Mouse (Mus musculus) liver, postnatal 0 days (tissue): Measurements from ENCODE around the gene Igfn1. TPM values are rescaled to one million over a fixed set of nuclear protein-coding genes. Genes with fewer than 3 reads are reported as not detected.

ENCODE experiments used
- ATAC-seq: fragments of 200-750 bp; cut with Nextera tagmentation; 2 replicates; pipeline ENCODE4 v1.8.0; 2017; ENCODE audit warnings: mild to moderate bottlenecking, moderate library complexity
- DNase-seq: peaks from one replicate; pipeline ENCODE4 v3.0.0-alpha.2; 2016
- H3K27ac ChIP-seq: fragments of 300-500 bp; sonication (generic); 2 replicates; pipeline ENCODE4 v1.5.1; 2014; ENCODE audit warnings: antibody characterized with exemption, moderate library complexity, mild to moderate bottlenecking, low read depth
- H3K27me3 ChIP-seq: fragments of 300-500 bp; sonication (generic); 2 replicates; pipeline ENCODE4 v1.6.1; 2014; ENCODE audit warnings: low read length, control low read depth, mixed read lengths; ENCODE audit not compliant: insufficient read depth
- H3K36me3 ChIP-seq: fragments of 300-500 bp; sonication (generic); replicated peaks from 2 replicates; pipeline ENCODE4 v1.6.1; 2014; ENCODE audit warnings: mild to moderate bottlenecking, control low read depth, low read length, moderate library complexity, mixed read lengths; ENCODE audit not compliant: insufficient read depth
- H3K4me1 ChIP-seq: fragments of 300-500 bp; sonication (generic); 2 replicates; pipeline ENCODE4 v1.6.1; 2014; ENCODE audit warnings: antibody characterized with exemption, mild to moderate bottlenecking, control low read depth; ENCODE audit not compliant: insufficient read depth
- H3K4me2 ChIP-seq: fragments of 300-500 bp; sonication (generic); 2 replicates; pipeline ENCODE4 v1.6.1; 2014; ENCODE audit warnings: low read depth, mild to moderate bottlenecking, low read length, moderate library complexity, mixed read lengths
- H3K4me3 ChIP-seq: fragments of 300-500 bp; sonication (generic); 2 replicates; pipeline ENCODE4 v1.5.1; 2014; ENCODE audit warnings: low read depth, low read length
- H3K9ac ChIP-seq: fragments of 300-500 bp; sonication (generic); replicated peaks from 2 replicates; pipeline ENCODE4 v1.6.1; 2014; ENCODE audit warnings: mild to moderate bottlenecking, moderate library complexity
- H3K9me3 ChIP-seq: fragments of 300-500 bp; sonication (generic); 2 replicates; pipeline ENCODE4 v1.6.1; 2016; ENCODE audit warnings: mild to moderate bottlenecking, control low read depth, low read length, mixed read lengths
- CTCF ChIP-seq: sonication (generic); IDR thresholded peaks from 2 replicates; pipeline ENCODE4 v1.5.1; 2016; ENCODE audit warnings: antibody characterized with exemption, low read depth
- EP300 ChIP-seq: IDR thresholded peaks from 2 replicates; pipeline ENCODE4 v1.6.1; 2016; ENCODE audit warnings: antibody characterized with exemption, low read depth, mild to moderate bottlenecking
- WGBS: fragments of 180-500 bp; shearing (Covaris S2); extraction: QIAGEN DNeasy Blood & Tissue Kit; methylation state at CpG from one replicate; pipeline ENCODE4 v1.1.7; 2014; ENCODE audit not compliant: insufficient replicate concordance; 5-methylcytosine and 5-hydroxymethylcytosine counted together
- polyA plus RNA-seq: library from polyadenylated mRNA; unstranded; fragments of >200 nt; fragmentation: Nextera tagmentation; extraction: Ambion mirVana; gene quantifications from 2 replicates; pipeline ENCODE4 v1.2.1, GENCODE M21; 2015

Gene Igfn1
- polyA plus RNA-seq, 1 experiment from 2014 or later, result not detected

DNA sequence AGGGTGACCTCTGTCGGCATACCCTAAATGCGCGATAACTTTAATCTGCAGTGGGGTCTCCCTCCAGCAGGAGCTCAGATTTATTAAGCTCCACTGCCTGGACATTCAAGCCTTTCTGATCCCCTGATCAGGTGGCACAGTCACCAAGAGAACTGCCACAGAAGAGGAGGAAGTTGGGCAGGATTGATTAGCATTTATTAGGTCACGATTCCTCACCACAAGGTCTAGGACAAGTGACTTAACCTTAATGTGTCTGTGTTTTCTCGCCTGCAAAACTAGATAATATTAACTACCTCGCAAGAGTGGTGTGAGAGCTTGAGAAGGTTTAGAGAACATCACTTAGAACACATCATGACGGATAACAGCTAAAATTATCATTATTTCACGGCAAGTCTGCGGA, 41.8 kb upstream of the Igfn1 start:
- H3K27ac ChIP-seq, result no peak overlapping the region
- 54% methylated on average over 9 of the region's 9 CpGs for WGBS
- no peak overlapping the region for H3K4me3 ChIP-seq
- ATAC-seq (no peak), DNase-seq (no peak)
- no peaks in the 10 kb centered on the region for H3K4me1 ChIP-seq
- H3K27me3 ChIP-seq, result peaks cover 41% of the 10 kb centered on the region
- TF ChIP-seq CTCF (no peak), EP300 (no peak)
- no peaks in the 10 kb centered on the region for H3K36me3 ChIP-seq
- H3K9ac ChIP-seq, result no peak overlapping the region
- H3K9me3 ChIP-seq, result no peaks in the 10 kb centered on the region
- H3K4me2 ChIP-seq, result no peak overlapping the region

DNA sequence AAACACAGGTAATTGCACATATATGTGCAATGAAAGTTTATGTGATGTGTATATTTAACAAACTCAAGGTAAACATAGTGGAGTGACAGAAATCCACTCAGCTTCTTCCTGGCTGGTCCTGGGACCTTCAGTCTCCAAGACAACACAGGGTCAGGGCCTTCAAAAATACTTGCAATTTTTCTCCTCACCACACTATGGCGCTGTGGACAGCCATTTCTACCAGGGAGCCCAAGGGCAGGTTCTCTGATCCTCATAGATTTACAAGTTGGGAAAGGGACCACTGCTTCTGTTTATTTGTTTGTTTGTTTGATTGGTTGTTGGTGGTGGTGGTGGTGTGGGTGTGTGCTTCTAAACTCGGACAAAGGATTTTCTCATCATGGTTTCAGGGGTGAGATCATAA, 41.3 kb upstream of the Igfn1 start:
- Histone ChIP-seq H3K4me2 (no peak overlapping the region), H3K9ac (no peak overlapping the region), H3K4me1 (no peaks in the 10 kb centered on the region), H3K9me3 (no peaks in the 10 kb centered on the region), H3K36me3 (no peaks in the 10 kb centered on the region), H3K27me3 (peaks cover 36% of the 10 kb centered on the region), H3K4me3 (no peak overlapping the region), H3K27ac (no peak overlapping the region)
- no peak for ATAC-seq
- no peak for TF ChIP-seq EP300
- peak; percentile 74 for TF ChIP-seq CTCF
- 2% methylated on average over 2 of the region's 2 CpGs for WGBS
- DNase-seq, result peak; percentile 31

DNA sequence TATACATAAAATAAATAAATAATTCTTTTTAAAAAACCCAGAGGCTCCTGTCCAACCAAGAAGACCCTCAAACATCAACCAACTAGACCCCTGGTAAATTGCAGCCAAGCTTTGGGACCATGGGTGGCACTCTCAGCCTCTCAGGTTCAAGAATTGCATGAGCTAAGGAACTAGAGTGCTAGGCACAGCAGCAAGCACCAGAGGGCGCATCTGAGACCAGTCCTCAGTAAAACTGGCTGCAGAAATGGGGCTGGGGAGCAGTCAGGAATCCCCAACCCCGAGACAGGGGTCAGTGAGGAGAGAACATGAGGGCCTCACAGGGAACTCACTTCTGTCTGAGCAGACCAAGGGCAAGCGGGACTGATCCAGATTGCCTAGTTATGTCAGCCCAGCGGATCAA, 39.6 kb upstream of the Igfn1 start:
- DNase-seq (peak; percentile 66), ATAC-seq (no peak)
- H3K27ac ChIP-seq, result no peak overlapping the region
- H3K9me3 ChIP-seq, result no peaks in the 10 kb centered on the region
- H3K4me1 ChIP-seq, result no peaks in the 10 kb centered on the region
- H3K4me2 ChIP-seq, result no peak overlapping the region
- 13% methylated on average over 4 of the region's 4 CpGs for WGBS
- H3K27me3 ChIP-seq, result peaks cover 32% of the 10 kb centered on the region
- H3K4me3 ChIP-seq, result no peak overlapping the region
- TF ChIP-seq CTCF, result peak; percentile 85
- TF ChIP-seq EP300, result no peak
- no peak overlapping the region for H3K9ac ChIP-seq
- H3K36me3 ChIP-seq, result no peaks in the 10 kb centered on the region

DNA sequence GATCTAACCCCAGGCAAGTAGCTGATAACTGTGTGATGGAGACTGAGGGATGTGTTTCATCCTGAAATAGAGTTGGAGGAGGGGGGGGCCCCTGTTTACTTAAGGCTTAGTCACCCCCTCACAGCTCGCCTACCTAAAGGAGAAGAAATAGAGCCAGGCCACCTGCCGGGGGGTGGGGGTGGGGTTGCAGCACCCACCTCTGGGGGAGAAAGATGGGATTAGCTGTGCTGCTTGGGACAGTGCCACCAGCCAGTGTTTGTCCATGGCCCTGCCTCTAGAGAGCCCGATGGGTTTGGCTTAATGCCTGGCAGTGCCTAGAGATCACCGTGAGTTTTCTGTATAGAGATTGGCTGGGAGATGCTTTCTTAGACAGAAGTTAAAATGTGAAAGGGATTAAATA, 34.7 kb upstream of the Igfn1 start:
- Histone ChIP-seq H3K4me1 (no peaks in the 10 kb centered on the region), H3K27ac (no peak overlapping the region), H3K9ac (no peak overlapping the region), H3K36me3 (no peaks in the 10 kb centered on the region), H3K9me3 (no peaks in the 10 kb centered on the region), H3K4me2 (no peak overlapping the region), H3K4me3 (no peak overlapping the region), H3K27me3 (peaks cover 12% of the 10 kb centered on the region)
- WGBS, result 44% methylated on average over 4 of the region's 4 CpGs
- DNase-seq, result no peak
- ATAC-seq, result no peak
- TF ChIP-seq CTCF (no peak), EP300 (no peak)

DNA sequence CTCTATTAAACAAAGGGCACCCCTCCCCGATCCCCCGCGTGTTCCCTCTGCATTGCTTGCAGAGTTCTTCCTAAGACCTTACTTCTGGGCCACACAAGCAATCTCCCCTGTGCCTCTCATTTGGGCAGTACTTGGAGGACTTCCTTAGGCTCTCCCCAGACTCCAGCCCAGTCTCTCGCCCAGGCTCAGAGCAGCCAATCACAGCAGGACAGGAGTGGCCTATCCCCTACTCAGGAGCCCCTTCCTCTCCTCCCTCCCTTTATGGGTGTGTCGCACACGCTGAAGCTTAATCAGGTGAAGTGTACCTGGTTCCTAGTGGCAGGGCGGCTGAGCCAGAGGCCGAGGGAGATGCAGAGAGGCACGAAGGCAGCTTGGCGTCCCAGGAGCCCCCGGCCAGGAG, 34.3 kb upstream of the Igfn1 start:
- 21% methylated on average over 11 of the region's 11 CpGs for WGBS
- ATAC-seq (no peak), DNase-seq (no peak)
- Histone ChIP-seq H3K9me3 (no peaks in the 10 kb centered on the region), H3K4me3 (no peak overlapping the region), H3K4me1 (no peaks in the 10 kb centered on the region), H3K27ac (no peak overlapping the region), H3K9ac (no peak overlapping the region), H3K4me2 (no peak overlapping the region), H3K36me3 (no peaks in the 10 kb centered on the region), H3K27me3 (peaks cover 12% of the 10 kb centered on the region)
- TF ChIP-seq EP300 (no peak), CTCF (no peak)

DNA sequence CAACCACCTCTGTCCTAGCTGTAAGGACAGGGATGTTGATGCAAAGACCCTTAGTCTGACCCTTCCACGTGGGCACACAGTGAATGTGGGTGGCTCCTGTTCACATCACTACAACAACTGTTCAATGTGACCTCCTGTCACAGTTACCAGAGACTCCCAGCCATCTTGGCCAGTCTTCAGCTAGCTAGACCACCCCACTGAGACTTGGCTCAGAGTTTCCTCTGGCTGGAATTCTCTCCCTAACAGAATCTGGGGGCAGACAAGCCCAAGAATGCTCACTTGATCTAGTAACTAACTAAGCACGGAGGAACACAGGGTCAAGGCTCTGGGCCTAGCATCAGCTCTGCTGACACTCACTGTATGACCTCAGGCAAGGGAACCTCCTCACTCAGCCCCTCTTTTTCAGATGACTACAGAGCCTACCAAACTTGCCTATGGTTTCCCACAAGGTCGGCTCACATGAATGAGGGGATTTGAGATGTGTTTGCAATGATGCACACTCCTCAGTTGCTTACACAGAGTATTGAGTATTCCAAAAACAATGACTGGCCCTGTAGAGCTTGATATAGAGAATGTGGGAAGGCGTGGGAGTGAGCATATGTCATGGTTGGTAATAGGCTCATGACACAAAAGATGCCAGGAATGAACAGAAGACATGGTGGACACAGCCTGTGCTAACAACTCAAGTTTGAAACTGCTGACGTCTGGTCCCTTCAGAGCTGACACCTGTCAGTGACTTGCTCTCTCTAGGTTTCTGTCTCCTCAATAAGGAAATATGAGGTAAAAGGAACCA, 32.8 kb upstream of the Igfn1 start:
- peaks cover 12% of the 10 kb centered on the region for H3K27me3 ChIP-seq
- H3K9me3 ChIP-seq, result no peaks in the 10 kb centered on the region
- 75% methylated on average over 5 of the region's 5 CpGs for WGBS
- no peak for DNase-seq
- H3K27ac ChIP-seq, result no peak overlapping the region
- no peak overlapping the region for H3K4me2 ChIP-seq
- H3K4me1 ChIP-seq, result no peaks in the 10 kb centered on the region
- no peak for TF ChIP-seq CTCF
- H3K9ac ChIP-seq, result no peak overlapping the region
- no peak for ATAC-seq
- no peak overlapping the region for H3K4me3 ChIP-seq
- peaks cover 9% of the 10 kb centered on the region; the same call in 1 of the 2 replicates for H3K36me3 ChIP-seq
